Mouse (Mus musculus): ENCODE data around the gene Oaz1.

DNA sequence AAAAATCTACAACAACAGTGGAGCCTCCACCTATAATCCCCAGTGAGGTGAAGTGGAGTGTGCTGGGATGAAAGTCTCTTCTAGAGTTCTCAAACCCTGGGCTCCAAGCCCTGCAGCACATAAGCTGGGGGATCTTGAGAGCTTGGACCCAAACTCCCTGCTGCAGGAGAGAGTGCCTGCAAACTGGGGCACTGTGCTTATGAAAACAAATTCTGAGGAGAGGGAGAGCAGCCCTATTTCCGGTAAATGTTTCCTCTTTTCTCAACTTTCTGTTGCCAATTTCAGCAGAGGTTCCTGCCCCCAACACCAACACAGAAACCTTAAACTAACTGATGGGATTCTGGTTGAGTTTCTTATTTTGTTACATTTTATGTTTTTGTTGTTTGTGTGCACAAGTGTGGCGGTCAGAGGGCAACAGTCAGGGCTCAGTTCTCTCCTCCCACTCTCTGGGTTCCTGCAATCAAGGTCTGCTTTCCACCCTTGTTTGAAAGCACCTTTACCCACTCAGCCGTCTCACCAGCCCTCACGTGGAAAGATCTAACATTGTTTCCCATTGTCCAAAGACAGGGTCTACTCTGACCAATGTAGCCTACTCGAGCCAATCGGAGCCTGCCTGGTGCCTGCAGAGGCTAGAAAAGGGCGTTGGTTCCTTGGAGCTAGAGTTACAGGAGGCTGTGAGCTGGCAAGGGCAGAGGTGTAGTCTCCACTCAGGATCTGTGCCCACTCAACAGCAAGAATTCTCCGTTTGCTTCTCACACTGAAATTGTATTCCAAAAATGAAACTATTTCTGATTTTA lies 2.4 kb upstream of the Oaz1 start:
- TF ChIP-seq CTCF (IDR thresholded peaks at IDR 0.05; ENCODE audit: low read depth, low read length) (no peak), POLR2A (IDR thresholded peaks at IDR 0.05; ENCODE audit: borderline replicate concordance, low read depth, low read length) (no peak)
